Mouse (Mus musculus): Measurements from ENCODE around the gene Tnfrsf13c.

Tnfrsf13c gene

DNA sequence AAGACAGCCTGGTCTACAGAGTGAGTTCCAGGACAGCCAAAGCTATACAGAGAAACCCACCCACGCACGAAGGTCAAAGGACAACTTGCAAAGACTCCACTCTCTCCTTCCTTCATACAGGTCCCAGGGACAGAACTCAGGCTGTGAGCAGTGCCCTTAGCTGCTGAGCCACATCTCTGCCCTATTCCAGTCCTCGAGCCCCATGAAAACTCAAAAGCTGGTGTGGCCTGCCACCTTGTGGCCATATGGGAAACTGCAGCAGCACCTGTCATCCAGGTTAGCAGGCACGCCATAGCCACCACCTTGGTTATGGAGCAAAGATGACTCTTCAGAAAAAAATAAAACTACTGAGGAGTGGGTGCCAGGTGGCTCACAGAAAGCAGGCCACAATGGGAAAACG, 12.4 kb upstream of the Tnfrsf13c start:
- TF ChIP-seq GATA4 (IDR thresholded peaks at IDR 0.05; ENCODE audit: insufficient replicate concordance, low read length), result no peak

DNA sequence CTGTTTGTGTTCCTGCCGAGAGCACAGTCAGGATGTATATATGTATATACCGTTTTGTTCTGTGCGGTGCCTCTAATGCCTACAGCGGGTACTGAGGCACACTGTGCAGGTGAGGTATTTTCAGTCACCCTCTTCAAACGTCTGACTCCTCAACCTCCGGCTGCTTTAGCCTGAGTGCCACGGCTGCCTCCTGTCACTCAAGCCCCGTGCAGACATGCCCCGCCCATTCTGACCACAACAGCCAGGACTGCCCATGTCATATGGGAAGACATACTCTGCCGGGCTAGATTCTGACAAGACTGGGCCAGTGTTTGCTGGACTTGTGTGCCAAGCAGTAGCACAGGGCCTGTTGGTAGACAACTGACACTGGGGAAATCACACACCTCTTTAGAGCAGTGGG, 11.5 kb upstream of the Tnfrsf13c start:
- TF ChIP-seq GATA4 (IDR thresholded peaks at IDR 0.05; ENCODE audit: insufficient replicate concordance, low read length), result no peak

DNA sequence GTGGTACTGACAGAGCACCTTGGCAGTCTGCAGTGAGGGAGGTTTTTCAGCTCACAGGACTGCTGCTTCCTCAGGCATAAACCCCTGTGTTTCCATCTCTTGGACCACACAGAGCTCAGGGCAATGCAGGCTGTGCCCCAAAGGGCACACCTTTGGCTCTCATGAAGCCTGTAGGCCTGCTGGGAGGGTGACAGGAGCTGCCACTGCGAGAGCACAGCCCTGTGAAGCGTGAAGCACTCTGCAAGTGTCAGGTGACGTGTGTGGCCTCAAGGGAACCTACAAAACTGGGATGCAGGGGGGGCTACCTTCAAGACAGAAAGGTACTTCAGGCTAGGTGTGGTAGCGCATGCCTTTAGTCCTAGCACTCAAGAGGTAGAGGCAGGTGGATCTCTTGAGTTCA, 8.5 kb upstream of the Tnfrsf13c start:
- no peak for TF ChIP-seq GATA4 (IDR thresholded peaks at IDR 0.05; ENCODE audit: insufficient replicate concordance, low read length)

DNA sequence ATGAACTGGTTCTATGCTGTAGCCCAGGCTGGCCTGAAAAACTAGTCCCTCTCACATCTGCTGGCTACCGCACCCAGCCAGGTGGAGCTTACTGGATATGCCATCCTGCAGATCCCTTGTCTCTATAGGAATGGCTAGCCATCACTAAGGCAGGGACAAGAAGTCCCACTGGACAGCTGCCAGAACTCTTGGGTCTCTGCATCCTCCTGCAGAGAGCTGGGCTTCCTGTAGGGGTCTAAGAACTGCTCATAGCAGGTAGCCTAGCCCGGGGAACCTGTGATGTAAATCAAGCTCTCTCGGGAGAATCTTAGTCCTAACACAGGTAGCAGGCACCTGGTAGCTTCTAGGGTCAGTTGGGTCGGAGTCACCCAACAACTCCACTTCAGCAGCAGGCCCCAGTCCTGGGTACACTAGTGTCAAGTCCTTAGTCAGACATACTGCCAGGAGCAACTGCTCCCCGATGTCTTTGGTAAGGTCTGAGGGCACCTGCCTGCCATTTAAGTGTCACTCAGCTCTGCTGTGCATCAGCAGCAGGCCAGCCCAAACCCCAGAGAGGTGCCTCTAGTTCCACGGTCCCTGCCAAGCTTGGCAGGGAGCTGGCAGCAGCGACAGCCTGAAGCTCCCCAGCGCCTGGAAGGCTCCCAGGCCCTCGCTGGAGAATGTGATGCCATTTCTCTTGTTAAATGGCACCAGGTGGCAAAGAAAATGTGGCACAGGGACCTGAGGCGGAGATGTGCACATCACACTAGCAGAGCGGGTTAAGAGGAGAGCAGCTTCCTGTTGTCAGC, 7.6 kb upstream of the Tnfrsf13c start:
- no peak for TF ChIP-seq GATA4 (IDR thresholded peaks at IDR 0.05; ENCODE audit: insufficient replicate concordance, low read length)

DNA sequence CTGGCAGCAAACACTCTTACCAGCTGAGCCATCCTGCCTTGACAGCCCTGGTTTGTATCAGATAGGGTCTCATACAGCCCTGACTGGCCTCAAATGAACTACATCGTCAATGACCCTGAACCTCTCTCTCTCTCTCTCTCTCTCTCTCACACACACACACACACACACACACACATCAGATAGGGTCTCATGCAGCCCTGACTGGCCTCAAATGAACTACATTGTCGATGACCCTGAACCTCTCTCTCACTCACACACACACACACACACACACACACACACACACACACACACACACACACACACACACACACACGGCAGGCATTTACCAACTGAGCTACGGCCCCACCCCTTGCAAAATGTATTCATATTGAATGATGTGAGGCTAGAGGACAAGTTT, 6.9 kb upstream of the Tnfrsf13c start:
- TF ChIP-seq GATA4 (IDR thresholded peaks at IDR 0.05; ENCODE audit: insufficient replicate concordance, low read length), result no peak

DNA sequence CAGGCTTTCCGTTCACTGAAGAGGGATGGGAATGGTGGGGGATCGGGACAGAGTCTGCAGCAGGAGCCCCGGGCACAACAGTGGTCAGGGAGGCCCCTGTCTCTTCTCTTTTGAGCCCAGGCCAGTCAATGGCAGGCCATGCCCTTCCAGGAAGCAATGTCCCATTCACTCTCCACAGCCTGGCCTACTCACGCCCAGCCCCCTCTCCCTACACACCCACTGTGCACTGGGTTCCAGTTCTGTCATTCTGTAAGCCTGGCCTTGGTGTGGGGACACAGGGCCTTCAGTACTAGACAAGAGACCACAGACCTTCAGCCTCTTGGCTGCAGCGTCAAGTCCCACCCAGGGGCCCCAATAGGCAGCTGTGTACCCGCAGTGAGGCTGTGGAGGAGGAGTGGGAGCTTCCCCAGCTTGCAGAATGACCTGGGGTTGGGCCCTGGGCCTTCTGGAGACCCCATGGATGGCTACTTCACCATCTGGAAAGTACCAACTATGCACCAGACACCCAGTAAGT, 6.0 kb upstream of the Tnfrsf13c start:
- no peak for TF ChIP-seq GATA4 (IDR thresholded peaks at IDR 0.05; ENCODE audit: insufficient replicate concordance, low read length)

DNA sequence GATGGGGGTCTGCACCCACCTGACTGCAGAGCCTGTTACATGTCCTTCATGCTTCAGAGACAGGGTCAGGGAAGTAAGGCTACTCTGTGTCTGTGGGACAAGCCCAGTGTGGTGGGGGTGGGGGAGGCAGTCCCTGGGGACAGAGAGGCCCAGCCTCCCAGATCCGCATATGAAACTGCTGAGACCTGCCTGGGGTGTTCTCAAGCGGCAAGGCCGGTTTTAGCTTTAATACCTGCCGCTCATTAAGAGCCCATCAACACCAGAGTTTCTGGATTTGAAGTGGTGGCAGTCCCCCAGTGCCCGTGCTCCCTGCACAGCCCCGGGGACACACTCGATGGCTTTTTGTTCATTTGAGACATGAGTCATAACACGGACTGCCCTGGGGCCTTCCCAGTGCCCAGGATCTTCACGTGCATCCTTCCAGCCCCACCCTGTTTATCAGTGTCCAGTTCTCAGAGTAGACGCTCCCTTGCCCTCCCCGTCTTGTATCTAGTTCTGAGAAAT, 5.4 kb upstream of the Tnfrsf13c start:
- TF ChIP-seq GATA4 (IDR thresholded peaks at IDR 0.05; ENCODE audit: insufficient replicate concordance, low read length), result no peak

DNA sequence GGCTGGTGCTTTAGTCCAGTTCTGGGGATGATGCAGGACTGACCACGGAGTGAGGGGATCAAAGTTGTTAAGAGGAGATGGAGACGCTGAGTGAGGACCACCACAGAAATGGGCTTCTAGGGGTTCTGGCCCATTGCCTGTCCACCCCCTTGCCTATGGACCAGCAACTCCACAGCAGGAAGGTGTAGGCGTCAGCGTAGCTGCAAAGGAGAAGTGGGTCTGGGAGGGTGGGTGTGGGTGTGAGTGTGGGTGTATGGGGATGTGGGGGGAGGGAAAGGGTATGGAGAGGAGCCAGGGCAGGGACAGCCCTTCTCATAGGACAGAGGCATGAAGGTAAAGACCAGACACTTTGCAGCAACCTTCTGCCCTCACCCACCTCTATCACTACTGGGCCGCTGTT, 1.6 kb upstream of the Tnfrsf13c start:
- no peak for TF ChIP-seq GATA4 (IDR thresholded peaks at IDR 0.05; ENCODE audit: insufficient replicate concordance, low read length)

DNA sequence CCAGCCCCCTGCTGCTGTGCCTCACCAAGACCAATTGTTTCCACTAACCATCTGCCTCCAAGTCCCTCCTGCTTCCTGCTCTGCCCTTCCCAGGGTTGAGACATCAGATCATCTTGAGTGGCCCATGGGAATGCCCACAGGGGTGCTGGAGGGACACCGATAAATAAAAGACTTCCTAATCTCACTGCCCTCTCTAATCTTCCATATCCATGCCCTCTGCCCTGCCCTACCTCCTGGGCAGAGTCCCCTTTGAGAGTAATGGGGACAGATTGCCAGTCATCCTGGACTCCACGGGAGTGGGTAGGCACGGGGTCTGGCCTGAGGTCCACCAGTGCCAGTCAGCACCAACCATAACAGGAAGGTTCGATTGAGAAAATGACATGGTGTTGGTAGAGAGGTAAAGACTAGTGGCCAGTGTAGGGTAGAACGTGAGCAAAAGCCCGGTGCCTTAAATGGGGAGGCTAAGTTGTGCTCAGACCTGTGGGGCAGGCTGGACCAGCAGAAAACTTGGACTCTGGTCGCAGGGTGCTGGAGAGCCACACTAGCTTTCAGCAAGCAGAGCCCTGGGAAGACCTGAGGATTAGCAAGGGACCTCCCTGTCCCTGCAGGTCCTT, 540 bp upstream of the Tnfrsf13c start:
- TF ChIP-seq GATA4 (IDR thresholded peaks at IDR 0.05; ENCODE audit: insufficient replicate concordance, low read length), result no peak

DNA sequence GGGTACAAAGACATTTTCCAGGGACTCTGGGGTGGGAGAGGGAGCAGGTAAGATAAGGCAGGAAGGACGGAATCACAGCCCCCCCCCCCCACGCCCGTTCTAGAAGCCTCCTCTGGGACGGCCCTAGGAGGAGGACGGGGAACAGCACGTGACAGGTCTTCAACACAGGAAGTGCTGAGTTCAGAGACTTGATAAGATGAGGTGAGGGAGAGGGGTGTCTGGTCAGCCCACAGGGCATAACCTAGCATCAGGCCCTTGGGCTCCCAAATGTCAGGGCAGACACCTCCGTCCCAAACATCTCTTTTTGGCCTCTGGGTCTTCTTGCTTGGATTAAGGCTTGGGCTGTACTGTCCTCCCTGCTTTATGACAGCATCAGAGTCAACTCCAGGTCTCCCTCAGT, 918 bp downstream of the Tnfrsf13c start:
- no peak for TF ChIP-seq GATA4 (IDR thresholded peaks at IDR 0.05; ENCODE audit: insufficient replicate concordance, low read length)

DNA sequence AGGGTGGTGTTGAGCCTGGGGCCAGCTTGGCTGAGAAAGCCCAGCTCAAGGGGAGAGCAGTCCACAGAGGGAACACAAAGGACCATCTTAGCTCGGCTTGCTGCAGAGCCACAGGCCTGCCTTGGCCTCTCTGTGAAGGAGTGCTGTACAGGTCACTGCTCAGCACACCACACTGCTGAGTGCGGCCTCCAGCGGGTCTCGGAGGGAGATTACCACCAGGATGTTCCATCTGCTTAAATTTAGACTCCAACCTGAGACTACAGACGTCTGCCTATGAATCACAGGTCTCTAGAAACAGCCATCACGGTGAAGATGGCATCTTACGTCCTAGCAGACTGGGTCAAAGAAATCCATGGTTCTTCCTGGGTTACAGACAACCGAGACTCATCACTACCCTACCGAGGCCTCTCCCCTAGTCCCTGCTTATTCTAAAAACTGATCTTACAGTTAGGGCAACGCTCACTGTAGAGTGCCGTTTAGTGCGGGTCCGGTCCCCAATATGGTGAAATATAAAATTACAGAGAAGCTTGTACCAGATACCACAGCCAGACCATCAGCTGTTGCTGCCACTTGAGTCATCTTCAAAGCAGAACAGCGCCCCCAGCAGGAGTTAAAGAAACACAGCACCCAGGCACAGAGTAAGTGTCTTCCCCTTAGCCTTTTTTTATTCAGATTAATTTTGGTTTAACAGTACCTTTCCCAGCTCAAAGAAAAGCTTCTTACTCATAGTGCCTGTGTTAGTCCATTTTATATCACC, 2.9 kb downstream of the Tnfrsf13c start:
- no peak for TF ChIP-seq GATA4 (IDR thresholded peaks at IDR 0.05; ENCODE audit: insufficient replicate concordance, low read length)

DNA sequence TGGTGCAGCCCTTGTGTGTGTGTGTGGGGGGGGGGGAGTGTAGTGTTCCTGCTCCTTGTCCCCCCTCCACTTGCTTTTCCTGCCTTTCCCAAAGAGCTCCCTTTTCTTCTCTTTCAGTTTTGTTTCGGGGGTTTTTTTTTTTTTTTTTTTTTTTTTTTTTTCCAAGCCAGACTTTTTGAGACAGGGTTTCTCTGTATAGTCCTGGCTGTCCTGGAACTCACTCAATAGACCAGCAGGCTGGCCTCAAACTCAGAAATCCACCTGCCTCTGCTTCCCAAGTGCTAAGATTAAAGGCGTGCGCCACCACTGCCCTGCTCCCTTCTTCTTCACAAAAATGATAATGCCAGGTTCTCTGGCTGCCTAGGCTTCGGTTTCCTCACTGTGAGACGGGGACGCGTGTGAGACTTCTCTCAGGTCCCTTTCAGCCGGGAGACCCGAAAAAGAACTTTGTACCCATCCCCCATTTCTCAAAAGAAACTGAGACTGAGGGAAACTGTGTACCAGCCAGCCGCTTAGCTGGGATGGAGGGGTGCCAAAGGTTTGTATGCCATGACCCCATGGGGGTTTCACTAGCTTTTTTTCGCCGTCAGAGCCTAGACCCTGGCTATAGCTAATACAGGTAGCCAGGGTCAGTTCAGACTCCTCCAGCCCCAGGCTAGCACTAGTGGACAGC, 4.0 kb downstream of the Tnfrsf13c start:
- no peak for TF ChIP-seq GATA4 (IDR thresholded peaks at IDR 0.05; ENCODE audit: insufficient replicate concordance, low read length)

DNA sequence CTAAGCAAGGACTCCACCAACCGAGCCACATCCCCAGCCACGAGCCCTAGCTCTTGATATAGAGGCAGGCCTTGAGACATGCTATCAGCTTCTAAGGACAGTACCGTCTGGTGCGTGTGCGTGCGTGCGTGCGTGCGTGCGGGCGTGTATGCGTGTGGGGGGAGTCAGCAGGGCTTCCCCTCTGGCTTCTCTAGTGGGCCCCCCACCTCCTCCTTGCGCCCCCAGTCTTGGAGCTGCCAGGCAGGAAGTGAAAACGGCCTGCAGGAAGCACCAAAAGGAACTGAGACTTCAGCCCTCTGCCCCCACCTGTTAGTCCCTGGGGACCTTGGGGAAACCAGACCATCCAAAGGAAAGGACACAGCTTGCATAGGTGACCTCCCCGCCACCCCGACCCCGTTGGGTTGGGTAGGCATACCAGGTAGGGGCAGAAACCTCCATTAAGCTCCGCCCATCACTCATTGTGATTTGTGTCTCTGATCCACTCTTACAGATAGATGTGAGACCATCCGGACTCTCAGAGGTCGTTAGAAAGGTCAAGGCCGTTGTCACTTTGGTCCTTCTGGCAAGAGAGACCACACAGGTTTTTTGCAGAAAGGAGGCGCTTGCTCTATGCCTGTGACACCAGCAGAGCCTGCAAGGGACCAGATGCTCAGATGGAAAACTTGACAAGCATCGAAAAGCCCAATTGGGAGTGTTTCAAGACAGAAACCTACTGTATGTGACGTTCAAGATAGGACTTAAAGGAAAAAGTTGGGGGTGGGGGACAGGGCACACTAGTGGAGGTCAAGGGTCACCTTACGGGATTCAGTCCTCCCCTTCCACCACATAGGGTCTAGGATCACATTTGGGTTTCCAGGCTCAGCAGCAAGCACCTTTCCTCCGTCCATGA, 5.1 kb downstream of the Tnfrsf13c start:
- TF ChIP-seq GATA4 (IDR thresholded peaks at IDR 0.05; ENCODE audit: insufficient replicate concordance, low read length), result no peak

DNA sequence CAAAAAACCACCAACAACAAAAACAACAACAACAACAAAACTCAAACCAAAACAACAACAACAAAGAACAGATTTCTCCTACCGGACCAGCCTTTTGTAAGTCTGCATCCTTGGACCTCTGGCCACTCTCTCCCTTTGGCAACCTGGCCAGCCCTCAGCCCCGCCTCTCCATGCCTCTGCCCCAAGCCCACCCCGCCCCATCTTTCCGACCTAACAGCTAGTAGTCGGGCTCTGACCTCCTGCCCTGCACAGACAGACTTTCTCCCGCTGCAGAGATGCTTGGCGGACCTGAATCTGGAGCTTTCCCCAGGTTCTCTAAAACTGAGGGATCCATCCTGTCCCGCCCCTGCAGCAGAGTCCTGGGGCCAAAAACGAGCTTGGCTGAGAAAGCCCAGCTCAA, 6.2 kb downstream of the Tnfrsf13c start:
- no peak for TF ChIP-seq GATA4 (IDR thresholded peaks at IDR 0.05; ENCODE audit: insufficient replicate concordance, low read length)
